Mouse (Mus musculus): ENCODE measurements at regions not wholly inside any gene's neighbourhood (a gene's known extent, or its start where the extent isn't known, plus 50 kb on each side); places are given as distances from the start of the nearest gene placed in this dataset.
"Not testable (repeated sequence)": the region's sequence is repeated elsewhere in the genome, so short reads cannot be mapped to it uniquely, and the experiment has no call there.

- DNase-seq (ENCODE audit: low read depth, low spot score): no peak
Observed at GRCm38 (mm10) chr1:94969543-94969942, 343.9 kb upstream of the Fam174a start.

- no peak for DNase-seq (ENCODE audit: low read depth, low spot score)
Observed at GRCm38 (mm10) chr1:94970103-94970759, 343.2 kb upstream of the Fam174a start.

DNA sequence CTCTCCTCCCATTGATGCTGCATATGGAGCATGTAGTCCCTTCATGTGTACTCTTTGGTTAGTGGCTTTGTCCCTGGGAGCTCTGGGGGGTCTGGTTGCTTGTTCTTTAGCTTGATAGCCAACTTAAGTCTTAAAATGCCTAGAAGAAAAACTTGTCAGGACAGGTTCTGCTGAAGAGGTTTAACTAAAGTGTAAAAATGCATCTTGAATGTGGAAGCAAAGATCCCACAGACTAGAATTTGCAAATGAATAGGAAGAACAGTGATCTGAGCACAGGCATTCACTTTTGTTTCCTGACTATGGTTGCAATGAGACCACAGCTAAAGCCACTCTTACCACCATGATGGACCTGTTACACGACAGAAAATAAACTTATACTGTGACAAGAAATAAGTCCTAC lies 320.1 kb upstream of the Fam174a start:
- peak; percentile 3 for DNase-seq (ENCODE audit: low read depth, low spot score)

- DNase-seq (ENCODE audit: low read depth, low spot score): no peak
Observed at GRCm38 (mm10) chr1:95003900-95004299, 309.5 kb upstream of the Fam174a start.

- no peak for DNase-seq (ENCODE audit: low read depth, low spot score)
Observed at GRCm38 (mm10) chr1:95030579-95030978, 282.8 kb upstream of the Fam174a start.

DNA sequence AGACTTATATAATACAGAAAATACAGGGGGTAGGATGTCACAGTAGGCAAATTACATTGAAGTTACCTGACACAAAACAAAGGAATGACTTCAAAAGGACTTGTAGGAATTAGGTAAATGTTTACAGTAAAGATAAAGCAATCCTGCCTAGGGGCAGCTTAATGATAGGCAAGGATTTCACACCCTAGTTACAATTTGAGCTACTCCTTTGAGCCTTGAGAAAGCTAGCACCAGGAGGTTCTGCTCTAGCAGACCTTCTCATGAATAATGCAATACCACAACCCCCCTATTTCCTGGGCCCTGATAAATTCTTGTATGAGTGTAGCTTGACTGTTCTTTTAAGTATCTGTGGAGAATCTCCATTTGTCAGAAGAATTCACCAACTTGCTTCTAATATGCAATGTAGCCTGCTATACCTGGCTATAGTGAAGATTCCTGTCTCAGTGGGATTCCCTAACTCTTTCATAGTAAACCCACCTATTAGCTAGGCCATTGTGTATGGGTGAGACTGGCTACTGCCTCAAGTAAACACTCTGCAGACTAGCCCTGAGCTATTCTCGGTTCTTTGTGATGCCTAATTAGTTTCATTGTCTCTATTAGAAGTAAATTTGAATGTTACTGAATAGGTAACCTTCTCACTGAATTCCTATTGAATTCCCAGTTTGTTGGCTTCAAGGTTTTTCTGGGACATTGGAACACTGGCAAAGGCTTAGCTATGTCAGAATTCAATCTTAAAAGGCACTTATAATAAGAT lies 279.6 kb upstream of the Fam174a start:
- not testable (repeated sequence) for DNase-seq (ENCODE audit: low read depth, low spot score)

GRCm38 (mm10) chr1:95038411-95038810 lies 275.0 kb upstream of the Fam174a start:
- DNase-seq (ENCODE audit: low read depth, low spot score): no peak

DNA sequence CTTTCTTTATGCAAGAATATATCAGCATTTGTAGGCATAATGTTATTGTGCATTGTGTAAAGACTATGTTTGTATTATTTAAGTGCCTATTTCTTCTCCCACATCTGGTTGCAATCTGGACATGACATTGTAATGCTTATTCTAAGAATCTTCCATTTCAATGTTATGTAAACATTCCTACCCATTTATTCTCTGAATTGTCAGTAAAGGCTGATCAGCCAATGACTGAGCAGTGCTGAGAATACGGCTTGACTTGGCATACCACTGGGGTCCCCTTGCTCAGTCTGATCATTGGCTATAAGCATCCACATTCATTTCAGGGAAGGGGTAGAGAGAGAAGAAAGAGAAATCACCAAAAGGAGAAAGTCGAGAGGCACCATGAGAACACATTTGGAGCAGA lies 273.1 kb upstream of the Fam174a start:
- DNase-seq (ENCODE audit: low read depth, low spot score): no peak

- no peak for DNase-seq (ENCODE audit: low read depth, low spot score)
Observed at GRCm38 (mm10) chr1:95043355-95043754, 270.1 kb upstream of the Fam174a start.

DNA sequence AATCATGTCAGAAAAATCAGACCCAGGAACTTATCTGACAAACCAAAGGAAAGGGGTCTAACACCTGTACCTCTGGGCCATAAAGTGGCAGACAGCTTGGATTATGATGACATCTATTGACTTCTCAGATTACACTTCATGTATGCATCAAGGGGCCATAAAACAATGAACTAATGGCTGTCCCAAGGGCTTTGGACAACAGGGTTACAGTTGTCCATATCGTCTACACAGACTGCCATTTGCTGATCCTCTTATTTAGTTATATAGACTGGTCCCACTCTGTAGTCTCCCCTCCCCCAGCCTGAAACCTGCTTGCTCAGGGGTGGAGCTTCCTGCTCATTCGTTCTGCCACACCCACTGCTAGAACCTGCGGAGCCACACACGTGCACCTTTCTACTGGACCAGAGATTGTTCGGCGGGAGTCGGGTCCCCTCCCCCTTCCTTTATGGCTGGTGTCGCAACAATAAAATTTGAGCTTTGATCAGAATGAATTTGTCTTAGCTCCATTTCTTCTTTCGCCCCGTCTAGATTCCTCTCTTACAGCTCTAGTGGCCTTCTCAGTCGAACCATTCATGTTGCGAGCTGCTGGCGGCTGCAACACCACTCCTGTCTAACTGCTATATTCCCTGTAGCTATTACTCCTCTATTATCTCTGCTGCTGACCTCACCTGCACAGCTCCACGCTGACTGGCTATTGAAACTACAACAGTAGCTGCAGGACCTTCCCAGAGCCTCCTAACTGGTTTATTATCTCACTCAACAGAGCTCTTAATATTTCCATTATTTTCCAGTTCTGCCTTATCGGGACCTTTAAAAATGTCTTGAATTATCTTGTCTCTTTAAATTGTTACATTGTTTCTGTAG lies 248.9 kb upstream of the Fam174a start:
- DNase-seq (ENCODE audit: low read depth, low spot score): no peak

- DNase-seq (ENCODE audit: low read depth, low spot score): no peak
Observed at GRCm38 (mm10) chr1:95065620-95066019, 247.8 kb upstream of the Fam174a start.

- DNase-seq (ENCODE audit: low read depth, low spot score): no peak
Observed at GRCm38 (mm10) chr1:95066040-95066439, 247.4 kb upstream of the Fam174a start.

- DNase-seq (ENCODE audit: low read depth, low spot score): no peak
Observed at GRCm38 (mm10) chr1:95075151-95075550, 238.3 kb upstream of the Fam174a start.

DNA sequence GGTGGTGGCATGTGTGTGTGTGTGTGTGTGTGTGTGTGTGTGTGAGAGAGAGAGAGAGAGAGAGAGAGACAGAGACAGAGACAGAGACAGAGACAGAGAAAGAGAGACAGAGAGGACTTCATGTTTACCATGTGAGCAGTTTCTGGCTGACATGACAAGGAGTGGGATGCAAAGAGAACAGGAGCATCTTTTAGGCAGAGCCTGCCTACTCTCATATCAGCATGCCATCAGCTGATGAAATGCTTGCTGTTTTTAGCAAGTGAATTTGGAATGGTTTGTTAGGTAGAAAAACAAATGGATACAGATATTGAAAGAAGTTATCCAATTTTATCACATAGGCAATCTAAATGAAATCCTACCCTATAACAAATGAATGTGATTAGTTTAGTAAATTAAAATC lies 203.5 kb upstream of the Fam174a start:
- DNase-seq (ENCODE audit: low read depth, low spot score): no peak

DNA sequence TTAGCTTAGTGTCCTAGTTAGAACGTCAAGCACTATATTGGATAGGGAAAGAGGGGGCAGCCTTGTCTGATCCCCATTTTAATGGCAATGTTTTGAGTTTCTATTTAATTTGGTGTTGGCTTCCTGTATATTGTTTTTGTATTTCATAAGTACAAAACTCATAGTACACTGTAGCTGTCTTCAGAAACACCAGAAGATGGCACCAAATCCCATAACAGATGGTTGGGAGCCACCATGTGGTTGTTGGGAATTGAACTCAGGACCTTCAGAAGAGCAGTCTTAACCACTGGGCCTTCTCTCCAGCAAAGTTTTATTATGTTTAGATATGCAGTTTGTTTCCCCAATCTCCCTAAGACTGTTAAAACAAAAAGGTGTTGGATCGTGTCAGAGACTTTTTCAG lies 199.9 kb upstream of the Fam174a start:
- DNase-seq (ENCODE audit: low read depth, low spot score): no peak

DNA sequence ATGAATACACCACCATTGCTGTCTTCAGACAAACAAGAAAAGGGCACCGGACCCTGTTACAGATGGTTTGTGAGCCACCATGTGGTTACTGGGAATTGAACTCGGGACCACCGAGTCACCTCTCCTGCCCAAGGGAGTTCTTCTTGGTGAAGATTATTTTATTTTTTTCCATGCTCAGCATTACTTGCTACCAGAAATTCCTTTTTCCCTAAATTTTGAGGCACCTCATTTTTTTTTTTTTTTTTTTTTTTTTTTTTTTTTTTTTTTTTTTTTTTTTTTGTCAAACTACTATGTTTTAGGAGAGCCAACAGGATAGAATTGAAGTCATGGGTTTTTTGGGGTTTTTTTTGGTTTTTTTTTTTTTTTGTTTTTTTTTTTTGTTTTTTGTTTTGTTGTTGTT lies 165.9 kb upstream of the Fam174a start:
- no peak for DNase-seq (ENCODE audit: low read depth, low spot score)

DNA sequence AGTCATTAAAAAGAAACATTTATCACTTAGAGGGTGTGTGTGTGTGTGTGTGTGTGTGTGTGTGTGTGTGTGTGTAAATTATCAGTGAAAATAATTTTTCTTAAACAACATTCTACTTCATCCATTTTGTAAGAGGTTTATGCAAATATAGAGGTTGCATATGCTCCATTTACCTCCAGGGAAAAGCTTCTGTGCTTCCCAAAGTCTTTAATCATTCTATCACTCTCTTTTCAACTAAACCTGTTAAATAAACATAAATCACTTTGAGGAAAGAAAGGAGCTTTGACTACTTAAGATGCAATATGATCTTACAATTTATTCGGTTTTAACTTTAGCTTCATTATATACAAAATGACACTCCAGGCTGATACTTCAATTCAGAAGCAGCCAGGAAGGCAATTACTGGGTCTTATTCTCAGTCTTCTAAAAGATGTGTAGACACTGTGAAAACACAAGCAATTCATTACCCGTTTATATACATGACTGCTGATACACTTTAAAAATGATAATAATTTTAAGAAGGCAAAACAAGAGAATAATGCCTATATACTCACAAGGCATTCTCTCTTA lies 139.3 kb upstream of the Fam174a start:
- no peak for DNase-seq (ENCODE audit: low read depth, low spot score)

GRCm38 (mm10) chr1:95218912-95219311 lies 94.5 kb upstream of the Fam174a start:
- no peak for DNase-seq (ENCODE audit: low read depth, low spot score)

DNA sequence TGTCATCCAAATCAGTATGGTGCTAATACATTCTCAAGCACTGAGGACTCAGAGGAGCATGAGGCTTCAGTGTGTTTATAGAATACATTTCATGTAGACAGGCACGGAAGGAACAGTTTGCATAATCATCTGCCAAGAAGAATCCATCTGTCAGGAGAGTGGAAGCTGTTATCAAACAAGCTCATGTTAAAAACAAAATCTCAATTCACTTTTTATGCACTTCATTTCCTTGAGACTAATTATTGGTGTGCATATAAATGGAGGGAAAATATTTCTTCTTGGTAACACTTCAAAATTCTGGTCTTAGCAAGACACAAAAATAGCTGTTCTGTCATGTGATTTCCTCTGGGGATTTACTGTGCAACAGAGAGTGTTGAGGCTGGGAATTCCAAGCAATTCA lies 90.1 kb upstream of the Fam174a start:
- DNase-seq (ENCODE audit: low read depth, low spot score): no peak

GRCm38 (mm10) chr1:95241671-95242150 lies 71.7 kb upstream of the Fam174a start:
- no peak for DNase-seq (ENCODE audit: low read depth, low spot score)
